Mouse (Mus musculus) adrenal gland (tissue): ENCODE results near the gene Arglu1.

Source experiments
- intact Hi-C: fragments of 180-260 bp; cut with DNase I; formaldehyde crosslinking; loops from one replicate; pipeline ENCODE4 v1.15.1; 2025
- microRNA-seq, 2 experiments: library from miRNA; unstranded; fragments of <30 nt; microRNA quantifications; one replicate each; pipeline ENCODE4; 2019

Arglu1 gene

DNA sequence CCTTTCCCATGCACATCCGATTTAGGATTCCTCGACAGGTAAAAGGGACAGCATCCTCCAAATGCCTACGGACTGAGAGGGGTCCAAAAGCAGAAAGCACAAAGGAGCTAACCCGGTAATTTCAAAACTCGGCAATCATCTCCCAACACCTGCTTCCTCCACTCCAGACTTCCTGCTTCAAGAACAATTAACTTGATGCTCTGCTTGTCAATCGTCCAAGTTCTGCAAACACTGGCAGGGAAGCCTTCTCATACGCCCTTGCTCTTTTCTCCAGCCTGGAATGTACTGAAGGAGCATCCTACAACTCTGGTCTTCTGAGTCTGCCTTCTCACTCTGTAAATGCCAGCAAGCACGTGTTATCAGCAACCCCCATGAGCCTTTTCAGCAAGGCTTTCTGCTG is 66.8 kb downstream of the Arglu1 start:
- intact Hi-C loops: no loop called here

DNA sequence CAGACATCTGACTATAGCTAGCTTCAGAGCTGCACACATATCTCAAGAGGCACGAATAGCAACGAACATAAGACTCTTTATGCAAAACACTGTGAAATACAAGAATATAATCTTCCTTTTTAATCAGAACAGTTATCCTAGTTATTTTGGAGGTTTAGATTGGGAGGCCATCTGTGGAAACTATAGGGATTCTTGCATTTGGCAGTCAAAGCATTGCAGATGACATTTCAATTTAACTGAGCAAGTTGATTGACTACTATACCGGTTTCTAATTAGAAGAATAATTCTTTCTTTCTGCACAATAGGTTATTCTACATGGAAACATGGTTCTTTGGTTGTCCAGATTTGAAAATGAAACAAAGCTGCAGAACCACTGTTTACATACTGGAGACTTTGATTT is 67.8 kb downstream of the Arglu1 start:
- intact Hi-C loops: no loop called here

DNA sequence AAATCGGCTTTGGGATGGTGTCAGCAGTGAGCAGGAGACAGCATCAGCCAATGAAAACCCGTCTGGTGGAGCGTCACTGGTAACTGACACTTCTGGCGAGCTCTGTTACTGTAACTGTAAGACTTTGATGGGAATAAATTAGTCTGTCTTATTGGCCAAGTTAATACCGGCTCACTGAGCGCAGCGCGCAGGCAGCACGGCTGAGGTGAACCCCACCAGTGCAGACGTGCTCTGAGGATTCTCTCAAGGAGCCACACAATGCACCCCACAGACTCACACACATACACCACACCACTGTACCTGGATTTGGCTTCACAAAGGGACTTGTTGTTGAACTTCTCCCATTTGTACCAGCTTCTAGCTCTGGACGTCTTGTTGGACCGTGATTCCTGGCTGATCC is 68.3 kb downstream of the Arglu1 start:
- intact Hi-C loops: no loop called here

DNA sequence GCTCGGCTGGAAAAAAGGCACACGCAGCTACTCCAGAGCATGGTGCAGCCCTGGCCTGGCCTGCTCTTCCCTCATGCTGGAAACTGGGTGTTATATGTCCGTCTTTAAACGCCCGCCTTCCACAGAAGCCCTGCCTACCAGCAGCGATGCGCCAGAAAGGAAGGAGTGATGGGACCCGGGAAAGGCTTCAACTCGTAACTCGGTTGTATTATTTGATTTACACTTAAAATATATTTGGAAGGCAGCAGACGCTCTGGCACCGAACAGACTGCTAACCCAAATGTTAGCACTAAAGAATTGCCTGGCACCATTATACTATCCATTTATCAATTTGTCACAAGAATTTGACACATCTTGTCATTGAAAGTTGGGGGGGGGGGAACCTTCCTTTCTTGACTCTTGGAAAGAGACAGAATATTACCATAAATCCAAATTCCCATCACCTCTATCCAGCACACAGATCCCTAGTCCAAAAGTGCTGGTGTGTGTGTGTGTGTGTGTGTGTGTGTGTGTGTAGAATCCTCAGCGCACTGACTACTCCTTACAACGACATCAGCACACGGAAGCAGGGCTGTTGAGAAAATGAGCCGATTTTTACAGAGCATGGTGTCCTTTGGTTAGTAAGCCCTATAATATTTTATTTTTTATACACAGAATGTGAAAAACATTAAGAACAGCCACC is 68.9 kb downstream of the Arglu1 start:
- intact Hi-C loops: no loop called here

- intact Hi-C loops: no loop called here
These were observed 69.8 kb downstream of the Arglu1 start for GRCm38 (mm10) chr8:8620536-8620935.

DNA sequence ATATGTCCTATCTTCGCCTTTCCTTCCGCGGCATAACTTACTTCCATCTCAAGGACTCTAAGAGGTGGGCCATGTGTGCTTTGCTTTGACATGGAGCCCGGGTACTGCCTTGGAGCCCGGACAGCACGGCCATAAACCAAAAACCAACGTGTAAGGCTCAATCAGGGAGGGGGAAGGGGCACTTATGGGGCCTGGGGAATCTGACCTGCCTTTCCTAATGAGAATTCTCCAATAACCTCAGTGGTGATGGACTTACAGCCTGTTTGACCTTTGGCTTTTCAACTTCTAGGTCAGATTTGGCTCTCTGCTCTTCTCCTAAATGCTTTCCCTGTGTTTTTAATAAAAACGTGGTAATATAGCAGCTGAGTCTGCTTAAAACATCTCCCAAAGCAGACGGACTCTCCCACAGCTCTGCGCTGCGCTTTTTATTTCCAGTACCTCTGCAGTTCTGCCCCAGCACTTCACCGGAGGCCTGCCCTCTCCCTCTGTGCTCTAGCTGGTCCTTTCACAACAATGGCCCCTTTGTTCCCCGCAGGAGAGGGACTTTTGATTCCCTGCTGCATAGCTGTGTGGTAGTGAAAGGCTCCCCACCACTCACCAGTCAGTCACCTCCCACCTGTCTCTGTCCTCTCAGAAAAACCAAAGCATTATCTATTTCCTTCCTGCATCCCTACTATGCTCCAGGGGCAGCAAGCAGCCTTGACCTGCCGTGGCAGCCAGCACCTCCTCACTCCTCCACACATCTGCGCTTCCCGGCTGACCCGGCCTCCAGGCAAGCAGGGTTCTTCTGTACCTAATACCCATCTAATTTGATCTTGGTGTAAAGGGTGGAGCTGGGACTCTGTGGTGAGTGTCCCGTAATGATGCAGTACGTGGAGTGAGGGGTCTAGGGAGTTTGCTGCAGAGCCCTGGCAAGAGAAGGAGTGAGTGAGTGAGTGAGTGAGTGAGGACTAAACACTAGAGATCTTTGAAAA is 70.8 kb downstream of the Arglu1 start:
- intact Hi-C loops: no loop called here

Small RNA genes lying within 50 kb of the gene (microRNA-seq; reads per million reads assigned to microRNA genes)
- gene Mir7654: 0.57 to 0.62 reads per million in 2 experiments
